Mouse (Mus musculus): ENCODE results near the gene Cmbl. TPM values are rescaled to one million over a fixed set of nuclear protein-coding genes. Genes with fewer than 3 reads are reported as not detected.

Gene Cmbl
- polyA plus RNA-seq, 2 experiments: 5.5 to 6.8 TPM

DNA sequence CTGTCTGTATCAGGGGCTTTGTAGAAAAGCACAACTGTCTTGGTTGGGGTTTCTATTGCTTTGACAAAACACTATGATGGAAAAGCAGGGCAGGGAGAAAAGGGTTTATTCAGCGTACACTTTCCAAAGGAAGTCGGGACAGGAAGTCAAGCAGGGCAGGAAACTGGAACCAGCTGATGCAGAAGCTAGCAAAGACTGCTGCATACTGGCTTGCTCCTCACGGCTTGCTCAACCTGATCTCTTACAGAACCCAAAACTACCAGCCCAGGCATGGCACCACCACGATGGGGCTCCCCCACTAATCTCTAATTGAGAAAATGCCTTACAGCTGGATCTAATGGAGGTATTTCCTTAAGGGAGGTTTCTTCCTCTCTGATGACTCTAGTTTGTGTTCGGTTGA, 17.8 kb upstream of the Cmbl start:
- Histone ChIP-seq H3K36me3 (replicated peaks; ENCODE audit: control insufficient read depth, insufficient read depth, low read depth) (no peaks in the 10 kb centered on the region), H3K4me2 (ENCODE audit: low read depth) (no peak overlapping the region), H3K9ac (replicated peaks) (no peak overlapping the region), H3K4me1 (replicated peaks; ENCODE audit: control insufficient read depth in 2 of 2, insufficient read depth in 2 of 2, low read length in 1 of 2) (peaks cover 3 to 12% of the 10 kb centered on the region in 2 experiments), H3K4me3 (ENCODE audit: insufficient read depth in 1 of 2, low read depth in 2 of 2, low read length in 2 of 2) (no peak overlapping the region), H3K27ac (no peak overlapping the region), H3K27me3 (ENCODE audit: control insufficient read depth, insufficient read depth, low read length) (no peaks in the 10 kb centered on the region), H3K9me3 (ENCODE audit: control insufficient read depth, low read length) (no peaks in the 10 kb centered on the region)
- WGBS (ENCODE audit: insufficient replicate concordance): 44% methylated on average over 5 of the region's 5 CpGs
- peak; percentile 24; the same call in 1 of the 2 replicates for TF ChIP-seq EP300 (IDR thresholded peaks at IDR 0.05; ENCODE audit: low read depth)
- no peak for TF ChIP-seq CTCF (IDR thresholded peaks at IDR 0.05; ENCODE audit: low read depth)
- ATAC-seq (ENCODE audit: insufficient read depth): no peak
- DNase-seq (ENCODE audit: low read depth in 3 of 3, low spot score in 3 of 3): no peak

DNA sequence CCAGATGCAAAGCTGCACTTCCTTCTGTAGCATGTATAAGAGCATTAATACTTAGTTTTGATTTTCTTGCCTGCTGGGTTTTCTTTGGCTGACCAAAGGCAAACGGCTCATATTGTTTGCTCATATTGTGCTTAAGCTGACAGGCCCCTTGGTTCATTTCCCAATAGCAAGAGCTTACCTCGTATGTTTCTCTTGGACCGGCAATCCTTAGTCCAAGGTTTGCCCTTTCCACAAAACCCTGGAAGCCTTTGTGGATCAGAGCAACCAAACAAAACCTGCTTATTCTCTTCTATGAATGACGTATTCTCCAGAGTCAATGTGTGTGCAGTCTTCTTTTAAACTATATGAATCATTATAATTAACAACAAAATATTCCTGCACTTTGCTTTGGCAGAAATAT, 14.8 kb upstream of the Cmbl start:
- ATAC-seq (ENCODE audit: insufficient read depth): no peak
- H3K4me3 ChIP-seq (ENCODE audit: insufficient read depth in 1 of 2, low read depth in 2 of 2, low read length in 2 of 2): no peak overlapping the region
- 70% methylated on average over 4 of the region's 4 CpGs for WGBS (ENCODE audit: insufficient replicate concordance)

DNA sequence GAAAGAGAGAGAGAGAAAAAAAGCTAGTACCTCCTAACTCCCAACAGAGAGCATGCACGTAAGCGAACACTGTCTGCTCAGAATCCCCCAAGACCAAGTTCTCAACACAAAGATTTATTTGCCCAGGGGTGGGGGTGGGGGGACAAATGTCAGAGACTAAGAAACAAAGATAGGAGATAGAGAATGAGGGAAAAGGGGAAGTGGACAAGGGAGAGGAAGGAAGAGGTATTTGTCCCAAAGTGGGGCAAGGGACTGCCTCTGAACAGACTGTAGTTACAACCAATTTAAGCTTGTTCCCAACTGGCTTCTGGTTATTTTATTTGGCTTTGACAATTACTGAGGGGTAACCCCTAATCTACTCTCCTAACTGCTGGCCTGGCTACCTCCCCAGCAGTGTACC, 10.3 kb upstream of the Cmbl start:
- Histone ChIP-seq H3K4me1 (replicated peaks; ENCODE audit: control insufficient read depth in 2 of 2, insufficient read depth in 2 of 2, low read length in 1 of 2) (no peaks in the 10 kb centered on the region), H3K9me3 (ENCODE audit: control insufficient read depth, low read length) (no peaks in the 10 kb centered on the region), H3K4me3 (ENCODE audit: insufficient read depth in 1 of 2, low read depth in 2 of 2, low read length in 2 of 2) (no peak overlapping the region), H3K36me3 (replicated peaks; ENCODE audit: control insufficient read depth, insufficient read depth, low read depth) (no peaks in the 10 kb centered on the region), H3K27me3 (ENCODE audit: control insufficient read depth, insufficient read depth, low read length) (no peaks in the 10 kb centered on the region), H3K27ac (no peak overlapping the region), H3K9ac (replicated peaks) (no peak overlapping the region), H3K4me2 (ENCODE audit: low read depth) (no peak overlapping the region)
- 27% methylated on average over 2 of the region's 2 CpGs for WGBS (ENCODE audit: insufficient replicate concordance)
- DNase-seq (ENCODE audit: low read depth in 3 of 3, low spot score in 3 of 3): no peak
- no peak for ATAC-seq (ENCODE audit: insufficient read depth)
- no peak for TF ChIP-seq CTCF (IDR thresholded peaks at IDR 0.05; ENCODE audit: low read depth)
- no peak for TF ChIP-seq EP300 (IDR thresholded peaks at IDR 0.05; ENCODE audit: low read depth)

More for the DNA sequence above, 14.8 kb upstream of the Cmbl start:
- TF ChIP-seq EP300 (IDR thresholded peaks at IDR 0.05; ENCODE audit: low read depth) (no peak), CTCF (IDR thresholded peaks at IDR 0.05; ENCODE audit: low read depth) (no peak)
- DNase-seq (ENCODE audit: low read depth in 3 of 3, low spot score in 3 of 3): no peak
- H3K27me3 ChIP-seq (ENCODE audit: control insufficient read depth, insufficient read depth, low read length): no peaks in the 10 kb centered on the region
- H3K27ac ChIP-seq: no peak overlapping the region
- no peak overlapping the region for H3K4me2 ChIP-seq (ENCODE audit: low read depth)
- no peak overlapping the region for H3K9ac ChIP-seq (replicated peaks)
- peaks cover 0 to 4% of the 10 kb centered on the region in 2 experiments; a peak in 1 of 4 replicates for H3K4me1 ChIP-seq (replicated peaks; ENCODE audit: control insufficient read depth in 2 of 2, insufficient read depth in 2 of 2, low read length in 1 of 2)
- H3K9me3 ChIP-seq (ENCODE audit: control insufficient read depth, low read length): no peaks in the 10 kb centered on the region
- H3K36me3 ChIP-seq (replicated peaks; ENCODE audit: control insufficient read depth, insufficient read depth, low read depth): no peaks in the 10 kb centered on the region

DNA sequence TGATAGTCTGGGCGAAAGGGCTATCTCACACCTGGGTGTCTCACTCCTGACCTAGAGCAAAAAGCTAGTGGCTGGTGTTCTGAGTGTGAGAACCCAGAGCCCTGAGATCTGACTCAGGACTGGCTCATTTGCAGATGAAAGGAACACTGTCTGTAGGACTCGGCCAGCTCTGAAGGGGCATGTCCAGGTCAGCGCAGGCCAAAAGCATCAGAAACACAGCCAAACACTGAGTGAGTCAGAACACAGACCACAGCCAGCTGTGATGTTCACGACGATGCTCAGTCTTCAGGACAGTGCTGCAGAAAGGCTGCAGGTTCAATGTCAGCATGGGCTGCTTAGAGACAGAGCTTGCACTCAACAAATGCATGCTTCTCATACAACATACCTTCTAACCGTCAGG, 3.8 kb upstream of the Cmbl start:
- Histone ChIP-seq H3K27me3 (ENCODE audit: control insufficient read depth, insufficient read depth, low read length) (no peaks in the 10 kb centered on the region), H3K27ac (no peak overlapping the region), H3K9me3 (ENCODE audit: control insufficient read depth, low read length) (no peaks in the 10 kb centered on the region), H3K4me3 (ENCODE audit: insufficient read depth in 1 of 2, low read depth in 2 of 2, low read length in 2 of 2) (no peak overlapping the region), H3K4me2 (ENCODE audit: low read depth) (no peak overlapping the region), H3K4me1 (replicated peaks; ENCODE audit: control insufficient read depth in 2 of 2, insufficient read depth in 2 of 2, low read length in 1 of 2) (peaks cover 0 to 2% of the 10 kb centered on the region in 2 experiments; a peak in 1 of 4 replicates), H3K9ac (replicated peaks) (no peak overlapping the region), H3K36me3 (replicated peaks; ENCODE audit: control insufficient read depth, insufficient read depth, low read depth) (no peaks in the 10 kb centered on the region)
- ATAC-seq (ENCODE audit: insufficient read depth) (no peak), DNase-seq (ENCODE audit: low read depth in 3 of 3, low spot score in 3 of 3) (no peak)
- WGBS (ENCODE audit: insufficient replicate concordance): 79% methylated on average over 6 of the region's 6 CpGs
- no peak for TF ChIP-seq CTCF (IDR thresholded peaks at IDR 0.05; ENCODE audit: low read depth)
- no peak for TF ChIP-seq EP300 (IDR thresholded peaks at IDR 0.05; ENCODE audit: low read depth)

DNA sequence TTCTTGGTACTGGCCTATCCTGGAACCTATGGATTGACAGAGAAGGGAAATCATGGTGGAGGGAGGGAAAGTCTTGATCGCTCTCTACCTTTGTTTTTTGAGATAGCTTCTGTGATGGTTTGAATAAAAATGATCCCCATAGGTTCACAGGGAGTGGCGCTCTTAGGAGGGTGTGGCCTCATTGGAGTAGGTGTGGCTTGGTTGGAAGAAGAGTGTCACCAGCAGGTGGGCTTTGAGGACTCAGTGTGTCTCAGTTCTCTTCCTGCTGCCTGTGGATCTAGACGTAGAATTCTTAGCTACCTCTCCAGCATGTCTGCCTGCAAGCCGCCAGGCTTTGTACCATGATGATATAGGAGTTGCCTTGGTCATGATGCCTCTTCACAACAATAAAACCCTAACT, 3.2 kb upstream of the Cmbl start:
- DNase-seq (ENCODE audit: low read depth in 3 of 3, low spot score in 3 of 3) (no peak), ATAC-seq (ENCODE audit: insufficient read depth) (no peak)
- Histone ChIP-seq H3K9me3 (ENCODE audit: control insufficient read depth, low read length) (no peaks in the 10 kb centered on the region), H3K4me1 (replicated peaks; ENCODE audit: control insufficient read depth in 2 of 2, insufficient read depth in 2 of 2, low read length in 1 of 2) (peaks cover 0 to 2% of the 10 kb centered on the region in 2 experiments; a peak in 1 of 4 replicates), H3K27me3 (ENCODE audit: control insufficient read depth, insufficient read depth, low read length) (no peaks in the 10 kb centered on the region), H3K9ac (replicated peaks) (no peak overlapping the region), H3K4me3 (ENCODE audit: insufficient read depth in 1 of 2, low read depth in 2 of 2, low read length in 2 of 2) (no peak overlapping the region), H3K4me2 (ENCODE audit: low read depth) (no peak overlapping the region), H3K27ac (no peak overlapping the region), H3K36me3 (replicated peaks; ENCODE audit: control insufficient read depth, insufficient read depth, low read depth) (no peaks in the 10 kb centered on the region)
- TF ChIP-seq CTCF (IDR thresholded peaks at IDR 0.05; ENCODE audit: low read depth): no peak
- no peak for TF ChIP-seq EP300 (IDR thresholded peaks at IDR 0.05; ENCODE audit: low read depth)
- WGBS (ENCODE audit: insufficient replicate concordance): 84% methylated on average over 4 of the region's 4 CpGs

Measured in liver, embryonic 14.5 days (tissue).